Mouse (Mus musculus): Measurements from ENCODE around the gene Kiz. TPM values are rescaled to one million over a fixed set of nuclear protein-coding genes. Genes with fewer than 3 reads are reported as not detected.

Gene Kiz
- polyA plus RNA-seq (2016; fragmentation: Nextera tagmentation; extraction: Ambion mirVana), result 32.2 and 33.7 TPM in 2 replicates

GRCm38 (mm10) chr2:146855599-146856039 lies at the start of gene Kiz:
Kiz (plus strand) TSS chr2:146855864.
- peaks cover 21% of the 10 kb centered on the region for H3K4me1 ChIP-seq
- peak; percentile 96 for DNase-seq (ENCODE audit: low spot score)
- WGBS, result under 1% methylated on average over 32 of the region's 32 CpGs
- peak within 1 kb of the TSS; percentile 94 for H3K27ac ChIP-seq (replicated peaks)
- H3K9me3 ChIP-seq (replicated peaks), result no peaks in the 10 kb centered on the region
- H3K27me3 ChIP-seq (ENCODE audit: low read depth, poor library complexity, severe bottlenecking), result no peaks in the 10 kb centered on the region
- H3K4me3 ChIP-seq, result peak within 1 kb of the TSS; percentile 89
- no peaks in the 10 kb centered on the region for H3K36me3 ChIP-seq

GRCm38 (mm10) chr2:146809706-146810256 lies 45.9 kb upstream of the Kiz start:
- no peaks in the 10 kb centered on the region; the same call in 1 of the 2 replicates for H3K27me3 ChIP-seq (ENCODE audit: low read depth, poor library complexity, severe bottlenecking)
- no peaks in the 10 kb centered on the region; the same call in 1 of the 2 replicates for H3K9me3 ChIP-seq (replicated peaks)
- H3K36me3 ChIP-seq, result no peaks in the 10 kb centered on the region
- WGBS, result 91% methylated on average over 7 of the region's 7 CpGs
- no peak for DNase-seq (ENCODE audit: low spot score)
- H3K4me1 ChIP-seq, result peaks cover 18% of the 10 kb centered on the region
- no peak overlapping the region for H3K4me3 ChIP-seq
- H3K27ac ChIP-seq (replicated peaks), result no peak overlapping the region

DNA sequence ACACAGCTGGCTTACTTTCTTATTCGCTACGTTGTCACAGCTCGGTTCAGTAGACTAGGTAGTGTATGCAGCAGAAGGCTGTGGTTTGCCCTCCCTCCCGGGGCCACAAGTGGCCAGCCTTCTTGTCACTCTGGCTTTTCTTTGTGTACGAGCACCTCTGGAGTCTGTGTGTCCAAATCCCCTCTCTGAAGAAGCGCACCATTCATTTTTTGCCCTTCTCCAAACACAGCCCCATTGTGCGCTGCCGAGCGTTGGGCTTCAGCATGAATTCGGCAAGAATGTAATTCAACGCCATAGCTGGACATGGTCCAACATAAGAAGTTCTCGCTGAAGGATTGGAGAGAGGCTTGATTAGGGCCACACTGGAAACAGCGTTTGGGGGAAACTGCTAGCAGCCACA lies 45.0 kb upstream of the Kiz start:
- 57% methylated on average over 13 of the region's 13 CpGs for WGBS
- no peak overlapping the region; the same call in 1 of the 2 replicates for H3K27ac ChIP-seq (replicated peaks)

GRCm38 (mm10) chr2:146814978-146815377 lies 40.7 kb upstream of the Kiz start:
- peaks cover 15% of the 10 kb centered on the region for H3K4me1 ChIP-seq
- WGBS, result 89% methylated on average over 7 of the region's 7 CpGs

More for the DNA sequence above, 45.0 kb upstream of the Kiz start:
- H3K36me3 ChIP-seq, result no peaks in the 10 kb centered on the region
- peak; percentile 32 for DNase-seq (ENCODE audit: low spot score)
- H3K4me1 ChIP-seq, result peaks cover 18% of the 10 kb centered on the region
- H3K4me3 ChIP-seq, result no peak overlapping the region
- no peaks in the 10 kb centered on the region; the same call in 1 of the 2 replicates for H3K9me3 ChIP-seq (replicated peaks)
- no peaks in the 10 kb centered on the region; the same call in 1 of the 2 replicates for H3K27me3 ChIP-seq (ENCODE audit: low read depth, poor library complexity, severe bottlenecking)

DNA sequence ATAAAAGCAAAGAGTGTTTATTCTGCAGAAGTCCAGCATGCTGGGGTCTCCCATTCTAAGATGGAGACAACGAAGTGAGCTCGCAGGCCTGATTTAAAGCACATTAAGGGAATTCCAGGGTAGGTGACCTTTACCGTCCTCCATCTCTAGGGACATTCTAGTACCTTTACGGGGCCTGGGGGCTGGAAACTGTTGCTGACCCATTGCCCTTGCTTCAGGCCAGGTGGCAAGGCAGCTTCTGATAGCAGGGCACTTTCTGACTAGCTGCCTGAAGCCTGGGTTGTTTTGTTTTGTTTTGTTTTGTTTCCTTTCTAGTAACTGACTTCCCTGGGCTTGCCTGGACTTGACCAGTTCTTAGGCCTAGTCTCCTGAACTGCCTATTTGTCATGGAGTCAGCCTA lies 36.6 kb upstream of the Kiz start:
- Histone ChIP-seq H3K4me1 (peaks cover 11% of the 10 kb centered on the region), H3K4me3 (no peak overlapping the region), H3K27me3 (ENCODE audit: low read depth, poor library complexity, severe bottlenecking) (peaks cover 18% of the 10 kb centered on the region; the same call in 1 of the 2 replicates), H3K36me3 (no peaks in the 10 kb centered on the region), H3K27ac (replicated peaks) (no peak overlapping the region), H3K9me3 (replicated peaks) (no peaks in the 10 kb centered on the region)
- DNase-seq (ENCODE audit: low spot score), result no peak
- 95% methylated on average over 4 of the region's 4 CpGs for WGBS

More at GRCm38 (mm10) chr2:146814978-146815377, 40.7 kb upstream of the Kiz start:
- DNase-seq (ENCODE audit: low spot score), result no peak
- Histone ChIP-seq H3K27ac (replicated peaks) (no peak overlapping the region), H3K9me3 (replicated peaks) (no peaks in the 10 kb centered on the region), H3K4me3 (no peak overlapping the region), H3K27me3 (ENCODE audit: low read depth, poor library complexity, severe bottlenecking) (no peaks in the 10 kb centered on the region), H3K36me3 (no peaks in the 10 kb centered on the region)

DNA sequence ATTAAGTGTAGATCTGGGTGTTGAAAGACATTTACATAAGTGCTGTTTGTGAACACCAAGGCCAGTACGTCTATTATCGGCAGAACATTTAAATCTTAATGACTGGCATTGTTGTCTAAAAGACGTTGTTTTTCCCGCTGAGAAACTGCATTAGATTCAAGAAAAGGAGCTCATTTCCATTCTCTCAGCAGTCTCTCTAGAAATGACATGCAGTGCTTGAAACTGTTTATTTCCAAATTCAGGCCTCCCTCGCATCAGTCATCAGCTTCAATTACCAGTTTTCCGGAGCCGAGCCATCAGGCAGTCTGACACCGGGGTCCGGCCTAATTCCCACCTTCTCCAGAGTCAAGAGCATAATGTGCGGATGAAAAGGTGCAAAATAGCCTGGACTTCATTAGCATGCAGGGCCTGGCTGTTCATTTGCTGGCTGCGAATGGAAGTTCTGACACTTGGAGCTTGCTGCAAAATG lies 32.1 kb upstream of the Kiz start:
- Histone ChIP-seq H3K4me1 (peaks cover 13% of the 10 kb centered on the region), H3K36me3 (no peaks in the 10 kb centered on the region), H3K9me3 (replicated peaks) (no peaks in the 10 kb centered on the region), H3K27me3 (ENCODE audit: low read depth, poor library complexity, severe bottlenecking) (peaks cover 51% of the 10 kb centered on the region), H3K4me3 (no peak overlapping the region), H3K27ac (replicated peaks) (no peak overlapping the region)
- 47% methylated on average over 11 of the region's 11 CpGs for WGBS
- no peak for DNase-seq (ENCODE audit: low spot score)

GRCm38 (mm10) chr2:146824043-146824442 lies 31.6 kb upstream of the Kiz start:
- Histone ChIP-seq H3K27me3 (ENCODE audit: low read depth, poor library complexity, severe bottlenecking) (peaks cover 56% of the 10 kb centered on the region), H3K36me3 (no peaks in the 10 kb centered on the region), H3K4me3 (no peak overlapping the region), H3K9me3 (replicated peaks) (no peaks in the 10 kb centered on the region), H3K4me1 (peaks cover 13% of the 10 kb centered on the region), H3K27ac (replicated peaks) (no peak overlapping the region)
- DNase-seq (ENCODE audit: low spot score), result no peak
- WGBS, result 64% methylated on average over 8 of the region's 8 CpGs

GRCm38 (mm10) chr2:146828006-146828405 lies 27.7 kb upstream of the Kiz start:
- no peak overlapping the region for H3K27ac ChIP-seq (replicated peaks)
- H3K27me3 ChIP-seq (ENCODE audit: low read depth, poor library complexity, severe bottlenecking), result peaks cover 85% of the 10 kb centered on the region
- no peaks in the 10 kb centered on the region for H3K36me3 ChIP-seq
- no peaks in the 10 kb centered on the region for H3K9me3 ChIP-seq (replicated peaks)
- H3K4me3 ChIP-seq, result no peak overlapping the region
- DNase-seq (ENCODE audit: low spot score), result no peak
- H3K4me1 ChIP-seq, result peaks cover 24% of the 10 kb centered on the region
- 90% methylated on average over 4 of the region's 4 CpGs for WGBS

DNA sequence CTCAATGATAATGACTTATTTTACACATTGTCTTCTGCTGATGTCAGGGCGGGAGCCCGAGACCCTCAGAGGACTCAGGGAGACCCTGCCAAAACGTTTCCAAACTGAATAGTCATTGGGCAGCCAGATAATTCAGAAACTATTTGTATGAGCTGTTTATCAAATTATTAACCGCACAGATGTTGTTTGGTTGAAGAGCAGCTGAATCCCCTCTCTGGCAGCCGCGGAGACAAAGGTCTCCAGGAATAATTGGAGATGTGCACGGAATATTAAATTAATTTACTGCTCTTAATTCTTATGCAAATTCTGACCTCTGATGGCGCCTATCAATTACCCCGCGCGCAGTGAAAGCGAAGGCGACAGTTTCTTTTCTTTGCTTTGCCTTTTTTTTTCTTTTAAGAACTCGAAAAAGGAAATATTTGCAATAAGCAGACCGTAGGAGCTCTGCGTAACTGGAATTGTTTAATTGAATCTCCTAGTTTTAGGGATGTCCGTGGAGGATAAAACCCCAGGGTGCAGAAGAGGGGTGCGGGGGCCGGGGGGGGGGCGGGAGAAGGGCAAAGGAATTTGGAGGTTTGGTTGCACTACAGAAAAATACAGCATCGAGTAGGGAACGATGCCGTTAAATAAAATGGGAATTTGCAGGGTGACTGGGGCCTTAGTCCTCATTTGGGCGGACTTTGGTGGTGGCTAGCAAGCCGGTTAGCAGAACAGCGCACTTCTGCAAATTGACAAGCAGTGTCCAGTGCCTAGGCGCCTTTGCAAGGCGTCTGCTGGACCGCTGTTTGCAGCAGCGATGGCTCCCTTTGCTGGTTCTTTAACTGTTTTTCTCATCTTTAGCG lies 22.2 kb upstream of the Kiz start:
- peak; percentile 54 for DNase-seq (ENCODE audit: low spot score)
- peaks cover 60% of the 10 kb centered on the region for H3K4me1 ChIP-seq
- WGBS, result 2% methylated on average over 31 of the region's 31 CpGs
- H3K4me3 ChIP-seq, result peak overlapping the region; percentile 52
- no peaks in the 10 kb centered on the region for H3K36me3 ChIP-seq
- H3K9me3 ChIP-seq (replicated peaks), result no peaks in the 10 kb centered on the region
- H3K27ac ChIP-seq (replicated peaks), result peak overlapping the region; percentile 83
- H3K27me3 ChIP-seq (ENCODE audit: low read depth, poor library complexity, severe bottlenecking), result peaks cover 100% of the 10 kb centered on the region

DNA sequence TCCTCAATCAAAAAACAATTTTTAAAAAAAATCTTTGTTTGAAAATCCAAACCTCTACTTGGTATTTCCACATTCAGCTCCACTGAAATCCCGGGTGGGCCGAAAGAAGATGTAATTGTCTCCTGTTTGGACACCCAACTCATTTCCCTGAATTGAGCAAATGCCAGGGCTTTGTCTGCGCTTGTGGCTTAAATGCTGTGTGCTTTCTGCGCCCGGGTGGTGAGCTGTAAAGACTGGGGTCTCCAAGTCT lies 21.7 kb upstream of the Kiz start:
- Histone ChIP-seq H3K27ac (replicated peaks) (peak overlapping the region; percentile 83), H3K36me3 (no peaks in the 10 kb centered on the region), H3K4me3 (peak overlapping the region; percentile 52), H3K9me3 (replicated peaks) (no peaks in the 10 kb centered on the region), H3K4me1 (peaks cover 65% of the 10 kb centered on the region), H3K27me3 (ENCODE audit: low read depth, poor library complexity, severe bottlenecking) (peaks cover 100% of the 10 kb centered on the region)
- WGBS, result 0% methylated on average over 5 of the region's 5 CpGs
- DNase-seq (ENCODE audit: low spot score), result no peak

GRCm38 (mm10) chr2:146834314-146835201 lies 21.1 kb upstream of the Kiz start:
- Histone ChIP-seq H3K9me3 (replicated peaks) (no peaks in the 10 kb centered on the region), H3K27ac (replicated peaks) (peak overlapping the region; percentile 83), H3K27me3 (ENCODE audit: low read depth, poor library complexity, severe bottlenecking) (peaks cover 100% of the 10 kb centered on the region), H3K4me1 (peaks cover 71% of the 10 kb centered on the region), H3K4me3 (peak overlapping the region; percentile 52), H3K36me3 (no peaks in the 10 kb centered on the region)
- under 1% methylated on average over 63 of the region's 63 CpGs for WGBS
- DNase-seq (ENCODE audit: low spot score), result peak; percentile 80

DNA sequence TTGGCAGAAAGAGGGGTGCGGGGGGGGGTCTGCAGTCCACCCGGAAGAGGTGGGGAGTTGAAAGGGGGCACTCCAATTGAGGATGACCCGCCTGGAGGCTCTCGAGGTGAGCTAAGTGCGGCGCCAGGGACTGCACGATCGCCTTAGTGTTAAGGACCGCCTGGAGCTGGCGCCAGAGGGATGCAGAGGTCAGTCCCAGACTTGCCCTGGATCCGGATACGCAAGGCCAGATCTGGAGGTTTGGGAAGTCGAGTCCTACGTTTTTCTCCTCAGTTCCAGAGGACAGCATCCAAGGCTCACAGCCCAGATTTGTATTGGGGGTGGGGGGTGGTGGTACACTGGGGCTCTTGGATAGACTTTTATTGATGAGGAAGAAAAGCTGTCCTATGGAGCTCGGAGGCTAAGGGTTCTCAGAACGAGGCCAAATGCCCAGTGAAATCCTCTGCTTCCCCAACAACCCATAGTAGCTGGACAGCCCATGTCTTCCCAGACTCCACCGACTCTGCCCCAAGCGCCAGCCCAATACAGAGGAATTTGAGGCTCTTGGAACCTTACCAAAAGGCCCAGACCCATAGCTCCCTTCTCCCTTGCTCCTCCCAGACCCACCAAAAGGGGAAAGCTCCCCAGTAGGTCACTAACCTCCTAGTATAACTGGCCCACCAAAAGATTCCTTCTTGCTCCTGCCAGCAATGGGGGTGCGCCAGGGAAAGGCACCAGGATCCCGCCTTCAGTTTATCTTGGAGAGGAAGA lies 20.2 kb upstream of the Kiz start:
- peak; percentile 66 for DNase-seq (ENCODE audit: low spot score)
- under 1% methylated on average over 20 of the region's 20 CpGs for WGBS
- Histone ChIP-seq H3K4me3 (peak overlapping the region; percentile 52), H3K27ac (replicated peaks) (peak overlapping the region; percentile 83), H3K36me3 (no peaks in the 10 kb centered on the region), H3K4me1 (peaks cover 72% of the 10 kb centered on the region), H3K9me3 (replicated peaks) (no peaks in the 10 kb centered on the region), H3K27me3 (ENCODE audit: low read depth, poor library complexity, severe bottlenecking) (peaks cover 100% of the 10 kb centered on the region)
